Mouse (Mus musculus) c-Kit-negative CD71-positive TER-119-positive erythroid progenitor cells, embryonic 14.5 days (primary cell): ENCODE measurements around the gene Mobp.

Experiments used
- DNase-seq: peaks from one replicate; pipeline ENCODE4 v3.0.0-alpha.2; 2013; ENCODE audit warnings: low read depth, low spot score

Gene Mobp

DNA sequence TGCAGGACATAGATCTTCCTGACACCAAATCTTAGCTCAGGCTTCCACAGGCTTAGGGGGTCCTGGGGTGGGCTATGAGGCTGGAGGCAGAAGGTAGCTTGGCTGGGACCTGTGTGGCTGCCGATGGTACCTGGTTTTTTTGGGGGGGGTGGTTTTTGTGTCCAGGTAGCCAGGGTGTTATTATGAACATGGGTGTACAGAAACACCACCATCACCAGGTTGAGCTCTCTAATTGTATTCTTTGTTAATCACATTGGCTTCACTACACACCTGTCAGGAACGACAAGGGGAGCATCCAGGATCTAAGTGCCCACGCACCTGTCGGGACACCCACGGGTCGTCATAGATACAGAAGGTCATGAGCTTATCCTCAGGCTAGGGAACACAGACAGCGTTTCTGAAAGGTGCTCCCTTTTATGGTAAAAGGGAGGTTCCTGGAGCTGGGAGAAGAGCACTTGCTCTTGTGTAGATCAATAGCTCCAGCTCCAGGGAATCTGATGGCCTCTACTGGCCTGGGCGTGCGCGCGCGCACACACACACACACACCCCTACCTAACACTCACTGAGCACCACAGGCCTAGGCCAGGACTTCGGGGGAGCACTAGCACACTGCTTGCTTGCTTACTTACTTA is 14.9 kb upstream of the Mobp start:
- DNase-seq, result no peak

DNA sequence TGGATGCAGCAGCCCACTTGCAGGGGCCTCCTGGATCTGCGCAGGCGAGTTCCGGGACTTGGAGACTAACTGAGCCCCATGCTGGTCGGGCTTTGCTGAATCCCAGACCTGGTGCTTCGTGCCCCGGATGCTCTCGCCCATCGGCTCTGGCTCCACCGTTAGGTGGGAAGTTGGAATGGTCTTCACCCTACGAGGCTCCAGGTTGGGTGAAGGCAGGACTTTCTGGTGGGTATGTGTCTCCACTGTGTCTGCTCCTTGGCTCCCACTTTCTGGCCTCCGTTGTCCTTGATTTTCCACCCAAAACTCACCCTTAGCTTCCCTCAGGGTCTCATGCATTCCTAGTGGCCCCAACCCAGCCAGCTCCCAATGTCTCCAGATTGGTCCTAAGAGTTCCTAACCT is 14.1 kb upstream of the Mobp start:
- no peak for DNase-seq

DNA sequence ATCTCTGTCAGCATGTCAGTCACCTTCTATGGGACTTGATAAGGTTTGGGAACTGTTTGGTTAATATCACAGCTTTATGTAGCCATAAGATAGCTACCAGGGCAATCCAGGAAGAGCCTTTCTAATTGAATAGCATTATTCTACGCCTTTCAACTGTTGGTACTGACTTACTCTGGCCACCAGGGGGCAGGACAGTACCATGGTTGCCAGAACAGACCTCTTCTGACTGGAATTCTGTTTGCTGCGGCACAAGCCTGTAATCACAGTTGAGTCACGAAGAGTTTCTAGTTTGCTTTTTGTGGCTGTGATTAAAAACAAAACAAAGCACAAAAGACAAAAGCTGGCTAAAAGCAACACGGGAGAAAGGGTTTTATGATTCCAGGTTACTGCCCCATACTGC is 8.9 kb upstream of the Mobp start:
- peak; percentile 53 for DNase-seq

DNA sequence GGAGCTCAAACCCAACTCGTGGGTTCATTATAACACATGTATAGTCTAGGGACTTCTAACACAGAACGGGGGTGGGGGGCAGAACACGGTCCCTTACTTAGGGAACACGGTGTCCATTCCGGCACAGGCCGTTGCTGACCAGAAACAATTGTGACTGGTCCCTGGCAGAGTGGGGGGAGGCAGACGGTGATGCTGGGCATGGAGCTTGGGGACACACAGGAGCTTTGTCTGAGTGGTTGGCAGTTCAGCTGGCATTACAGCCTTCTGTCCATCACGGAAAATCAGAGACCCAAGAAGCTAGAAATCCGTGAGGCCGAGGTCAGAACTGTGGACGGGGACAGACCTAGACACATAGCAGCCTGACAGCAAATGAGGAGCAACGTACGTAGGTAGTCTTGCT is 5.0 kb upstream of the Mobp start:
- DNase-seq, result no peak

DNA sequence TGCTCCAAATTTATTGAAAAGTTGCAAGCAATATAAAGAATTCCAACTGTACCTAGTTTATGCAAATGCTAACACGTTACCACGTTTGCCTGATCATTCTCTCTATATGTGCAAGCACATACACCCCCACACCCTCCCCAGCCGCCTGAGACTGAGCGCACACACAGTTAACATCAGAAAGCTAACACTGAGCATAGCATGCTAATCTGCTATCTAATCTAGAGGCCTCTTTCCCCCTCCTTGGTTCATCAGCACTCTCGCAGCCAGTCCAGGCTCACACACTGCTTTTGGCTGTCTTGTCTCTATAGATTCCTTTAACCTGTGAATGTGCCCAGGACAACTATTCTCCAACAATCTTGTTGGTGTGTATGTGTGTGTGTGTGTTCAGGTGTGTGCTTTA is 1.6 kb downstream of the Mobp start:
- no peak for DNase-seq

DNA sequence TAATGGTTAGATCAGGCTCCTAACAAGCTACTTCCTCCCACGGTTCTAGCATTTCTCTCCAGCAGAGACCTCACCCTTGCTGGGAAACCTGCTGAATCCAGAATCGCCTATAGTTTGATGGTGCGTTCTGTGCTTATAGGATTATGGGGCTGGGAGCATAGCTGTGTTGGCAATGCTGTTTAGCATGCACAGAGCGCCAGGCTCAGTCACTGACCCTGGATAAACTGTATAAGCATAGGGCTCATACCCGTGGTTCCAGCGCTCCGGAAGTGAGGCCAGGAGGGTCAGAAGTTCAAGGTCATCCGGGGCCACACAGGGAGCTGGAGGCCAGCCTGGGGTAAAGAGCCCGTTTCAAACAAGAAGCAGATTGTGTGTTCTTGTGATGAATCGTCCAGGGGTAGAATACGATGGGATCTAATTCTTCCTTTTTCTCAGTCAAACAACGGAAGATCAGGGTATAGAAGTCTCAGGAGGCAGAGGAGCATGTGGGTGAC is 2.4 kb downstream of the Mobp start:
- no peak for DNase-seq

DNA sequence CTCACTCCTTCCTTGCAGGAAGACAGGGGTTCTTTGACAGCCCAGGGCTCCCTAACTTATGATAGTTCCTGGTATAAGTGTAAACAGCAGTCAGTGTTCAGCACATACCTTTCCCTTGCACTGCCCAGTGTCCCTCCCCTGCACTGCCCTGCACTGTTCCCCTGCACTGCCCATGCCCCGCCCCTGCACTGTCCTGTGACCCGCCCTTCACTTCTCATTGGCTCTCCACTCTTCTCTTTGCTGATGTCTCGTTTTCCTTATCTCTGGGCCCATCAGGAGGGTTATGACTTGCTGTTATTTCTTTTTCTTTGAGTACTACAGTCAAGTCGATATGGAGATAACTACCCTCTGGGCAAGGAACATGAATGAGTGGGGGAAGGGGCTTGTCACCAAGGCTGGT is 8.5 kb downstream of the Mobp start:
- DNase-seq, result no peak

DNA sequence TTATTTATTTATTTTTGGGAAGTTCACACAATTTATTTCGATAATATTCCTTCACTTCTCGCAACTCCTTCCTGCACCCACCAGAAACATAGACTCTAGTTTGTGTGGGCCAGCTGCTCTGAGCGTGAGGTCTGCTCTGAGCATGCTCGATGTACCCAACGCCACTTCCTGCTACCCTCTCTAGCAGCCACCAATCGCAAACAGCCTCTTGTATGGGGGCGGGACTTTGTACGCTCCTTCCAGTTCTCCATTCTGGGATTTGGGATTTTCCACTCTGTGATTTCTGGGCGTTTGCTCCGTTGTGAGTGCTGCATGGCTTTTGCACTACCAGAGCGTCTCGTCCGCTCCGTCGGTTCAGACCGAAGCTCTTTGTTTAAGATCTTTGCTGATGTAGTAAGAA is 14.4 kb downstream of the Mobp start:
- no peak for DNase-seq

DNA sequence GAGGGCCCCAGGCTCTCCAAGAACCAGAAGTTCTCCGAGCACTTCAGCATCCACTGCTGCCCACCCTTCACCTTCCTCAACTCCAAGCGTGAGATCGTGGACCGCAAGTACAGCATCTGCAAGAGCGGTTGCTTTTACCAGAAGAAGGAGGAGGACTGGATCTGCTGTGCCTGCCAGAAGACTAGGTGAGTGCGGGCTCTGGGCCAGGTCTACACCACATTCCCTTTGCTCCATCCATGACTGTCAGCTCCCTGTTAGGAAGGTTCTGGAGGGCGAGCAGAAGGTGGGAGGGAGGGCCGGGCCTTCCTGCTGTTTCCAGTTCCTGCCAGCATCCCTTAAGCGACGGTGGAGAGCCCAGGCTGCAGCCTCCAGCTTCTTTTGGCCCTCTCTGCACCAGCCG is 18.3 kb downstream of the Mobp start:
- no peak for DNase-seq

DNA sequence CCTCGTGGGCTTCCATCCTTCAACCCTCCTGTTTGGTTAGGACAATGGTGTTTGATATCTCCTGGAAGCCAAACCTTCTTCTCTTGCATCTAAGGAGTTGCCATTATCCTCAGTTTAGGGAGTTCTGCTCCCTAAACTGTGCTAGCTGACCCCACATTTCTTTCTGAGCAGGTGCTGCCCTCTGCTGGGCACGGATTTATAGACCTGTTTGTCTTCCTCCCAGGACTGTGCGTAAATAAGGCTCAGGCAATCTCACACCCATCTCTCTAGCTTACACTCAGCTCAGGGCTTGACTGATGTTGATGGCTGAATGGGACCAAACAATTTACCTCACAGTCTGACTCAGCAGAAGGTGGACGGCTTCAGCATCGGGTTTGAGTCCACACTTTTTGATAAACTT is 21.8 kb downstream of the Mobp start:
- DNase-seq, result peak; percentile 41

DNA sequence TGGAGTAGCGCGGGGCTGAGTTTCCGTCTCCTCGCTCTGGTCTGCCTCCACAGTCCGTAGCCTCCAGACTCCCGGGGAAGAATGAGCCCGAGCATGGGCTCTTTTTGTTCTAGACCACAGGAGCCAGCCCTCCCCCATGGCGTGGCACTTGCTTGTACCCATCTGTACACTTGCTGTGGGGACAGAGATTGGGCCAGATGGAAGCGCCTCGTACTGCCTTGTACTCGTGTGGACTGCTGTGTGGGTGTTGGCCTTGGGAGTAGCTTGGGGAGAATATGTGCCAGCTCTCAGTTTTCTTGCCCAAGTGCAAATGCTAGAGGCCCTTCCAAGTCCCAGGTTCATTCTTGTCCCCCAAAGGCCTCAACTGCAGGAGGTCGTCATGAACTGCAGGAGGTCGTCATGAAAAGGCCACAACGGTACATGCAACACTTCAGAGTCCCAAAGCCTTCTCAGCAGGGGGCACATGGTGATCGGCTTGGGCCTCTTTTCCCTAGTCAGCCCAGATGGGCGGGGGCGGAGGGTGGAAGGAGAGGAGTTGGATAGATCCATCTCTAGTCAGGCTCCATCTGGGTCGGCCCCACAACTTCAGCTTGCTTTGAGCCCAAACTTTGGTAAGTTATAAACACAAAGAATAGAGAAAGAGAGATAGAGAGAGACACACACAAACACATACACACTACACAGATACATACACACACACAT is 25.1 kb downstream of the Mobp start:
- DNase-seq, result no peak

DNA sequence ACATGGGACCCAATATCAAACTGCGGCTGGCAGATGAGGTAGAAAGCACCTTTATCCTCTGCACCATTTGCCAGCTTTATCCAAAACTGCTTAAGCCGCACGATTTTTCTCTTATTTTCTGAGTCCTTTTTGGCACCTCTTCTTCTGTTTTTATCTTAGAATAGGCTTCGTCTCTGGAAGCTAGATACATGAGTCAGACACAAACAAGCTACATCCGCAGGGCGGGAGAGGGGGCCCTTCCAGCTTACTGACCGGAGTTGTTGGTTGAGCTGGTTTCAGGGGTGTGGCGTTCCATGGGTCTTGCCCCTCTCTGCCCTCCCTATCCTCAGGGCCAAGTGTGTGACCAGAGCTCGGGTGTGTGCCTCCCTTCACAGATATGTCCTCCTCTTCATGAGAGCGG is 29.3 kb downstream of the Mobp start:
- DNase-seq, result no peak

DNA sequence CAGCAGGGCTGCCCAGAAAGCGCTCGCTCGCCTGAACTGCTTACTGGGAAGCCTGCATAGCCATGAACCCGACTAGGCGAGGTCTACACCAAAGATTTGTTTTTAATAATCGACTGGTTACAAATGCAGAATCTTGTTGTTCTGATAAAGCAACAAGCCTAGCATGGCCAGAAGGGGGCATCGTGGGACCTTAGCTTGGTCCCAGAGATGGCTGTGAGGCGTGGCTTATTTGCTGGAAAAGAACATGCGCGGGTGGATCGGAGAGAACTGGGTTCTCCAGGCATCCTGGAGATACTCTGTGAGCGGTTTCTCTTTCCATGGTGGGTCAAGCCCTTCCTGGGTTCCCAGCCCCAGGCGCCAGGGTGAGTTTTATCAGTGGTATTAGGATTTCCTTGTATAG is 35.0 kb downstream of the Mobp start:
- DNase-seq, result no peak

DNA sequence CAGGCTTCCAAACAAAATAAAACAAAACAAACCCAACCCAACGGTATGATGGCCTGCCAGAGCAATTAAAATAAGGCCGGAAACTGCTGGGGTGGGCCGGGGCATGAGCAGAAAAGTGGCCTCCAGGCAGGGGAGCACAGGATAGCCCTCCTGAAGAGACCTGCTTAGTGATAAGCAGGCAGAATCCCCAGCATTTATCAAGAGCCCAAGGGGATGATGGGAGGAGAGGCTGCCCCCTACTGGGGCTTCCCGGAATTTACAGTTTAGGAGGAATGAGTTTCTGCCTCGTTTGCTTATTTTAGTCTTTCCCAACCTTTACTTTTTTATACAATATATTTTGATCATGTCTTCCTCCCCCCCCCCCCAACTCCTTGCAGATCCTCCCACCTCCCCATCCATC is 37.3 kb downstream of the Mobp start:
- peak; percentile 8 for DNase-seq

DNA sequence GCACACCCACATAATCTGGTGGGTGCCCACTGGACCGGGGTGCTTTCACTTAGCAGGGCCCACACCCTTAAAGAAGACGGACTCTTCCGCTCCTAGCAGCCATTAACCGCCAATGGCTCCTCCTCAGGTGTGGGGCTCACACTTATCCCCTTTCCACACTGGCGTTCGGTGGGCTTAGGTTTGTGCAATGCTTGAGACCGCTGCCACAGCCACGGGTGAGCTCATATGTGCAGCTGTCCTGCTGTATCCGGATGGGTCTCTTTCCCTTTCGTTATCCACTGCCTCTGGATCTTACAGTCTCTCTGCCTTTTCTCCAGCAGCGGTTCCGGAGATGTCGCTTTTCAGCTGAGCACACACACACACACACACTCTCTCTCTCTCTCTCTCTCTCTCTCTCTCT is 41.4 kb downstream of the Mobp start:
- no peak for DNase-seq

DNA sequence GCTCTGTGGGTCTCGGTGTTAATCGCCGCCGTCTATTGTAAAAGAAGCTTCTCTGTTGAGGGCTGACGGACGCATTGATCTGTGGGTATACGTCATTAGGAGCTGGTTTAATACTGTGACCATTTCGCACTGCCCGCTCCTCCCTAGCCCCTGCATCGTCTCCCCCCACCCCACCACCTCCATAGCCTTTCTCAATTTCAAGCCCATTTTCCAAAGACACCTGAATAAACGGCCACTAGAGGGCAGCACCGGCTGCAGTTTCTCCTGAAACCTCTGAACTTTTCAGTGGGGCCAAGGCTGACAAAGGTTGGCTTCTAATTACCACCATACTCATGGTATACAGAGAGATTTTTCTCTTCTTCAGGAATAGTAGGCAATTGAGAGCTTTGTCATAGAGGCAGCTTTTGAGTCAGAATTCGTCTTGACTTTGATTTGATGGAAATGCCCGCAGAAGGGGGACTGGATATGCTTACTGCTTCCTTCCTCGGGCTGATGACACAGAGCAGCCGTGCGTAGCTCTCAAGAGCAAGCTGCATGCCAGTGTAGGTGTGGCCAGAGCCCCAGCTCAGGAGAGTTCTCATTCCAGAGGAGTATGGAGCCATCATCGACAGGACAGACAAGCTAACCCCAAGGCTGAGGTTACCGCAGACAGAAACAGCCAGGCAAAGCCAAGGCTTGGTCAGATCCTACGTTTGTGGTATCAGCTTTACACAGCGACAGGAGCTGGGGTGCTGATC is 42.0 kb downstream of the Mobp start:
- peak; percentile 36 for DNase-seq

DNA sequence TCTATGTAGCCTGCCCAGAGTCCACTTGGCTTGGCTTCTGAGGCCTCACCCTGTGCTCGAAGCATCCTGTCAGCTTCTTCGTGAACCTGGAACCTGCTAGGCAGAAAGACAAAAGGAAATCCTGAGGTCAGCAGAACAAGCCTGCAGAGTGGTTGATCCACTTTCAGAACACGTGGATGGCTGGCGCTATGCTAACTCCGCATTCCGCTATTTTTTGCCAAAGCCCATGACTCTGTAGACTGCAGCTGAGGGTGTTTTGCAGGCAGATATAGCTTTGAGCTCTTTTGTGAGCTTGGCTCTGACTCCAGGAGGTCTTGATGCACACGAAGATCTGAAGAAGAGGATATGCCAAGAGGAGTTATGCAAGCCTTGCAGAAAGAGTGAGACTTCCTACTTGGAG is 43.2 kb downstream of the Mobp start:
- DNase-seq, result no peak

DNA sequence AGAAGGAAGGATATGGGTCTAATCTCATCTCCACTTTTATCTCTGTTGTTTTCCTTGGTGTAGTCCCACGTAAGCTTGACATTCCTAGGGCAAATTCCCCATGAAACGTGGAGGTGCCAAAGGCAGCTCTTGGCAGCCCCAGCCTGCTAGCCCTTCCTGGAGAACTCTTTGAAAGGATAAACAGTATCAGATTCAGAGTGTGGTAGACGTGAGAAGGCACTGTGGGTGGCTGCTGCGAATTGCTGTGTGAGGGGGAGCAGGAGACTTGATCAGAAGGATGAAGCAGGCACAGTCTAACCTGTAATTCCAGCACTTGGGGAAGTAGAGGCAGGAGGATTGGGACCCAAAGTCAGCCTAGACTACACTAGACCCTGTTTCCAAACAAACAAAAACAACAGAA is 51.4 kb downstream of the Mobp start:
- no peak for DNase-seq

DNA sequence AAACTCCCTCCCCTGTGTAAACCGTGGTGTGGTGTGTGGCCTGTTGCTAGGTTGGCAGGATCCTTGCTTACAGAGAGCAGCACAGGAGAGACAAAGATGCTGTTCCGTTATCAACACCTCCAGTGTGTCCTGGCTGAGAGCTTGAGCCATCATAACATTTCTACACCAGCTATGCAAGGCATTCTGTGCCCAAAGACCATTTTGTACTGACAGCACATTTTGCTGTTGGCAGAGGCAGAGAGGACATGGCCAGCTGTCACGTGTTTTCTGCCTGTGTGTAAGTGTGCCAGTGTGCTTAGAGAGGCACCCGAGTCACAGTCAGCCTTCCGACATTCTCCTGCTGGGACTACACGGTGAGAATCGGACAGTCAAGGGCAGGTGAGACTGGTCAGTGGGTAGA is 52.2 kb downstream of the Mobp start:
- no peak for DNase-seq

DNA sequence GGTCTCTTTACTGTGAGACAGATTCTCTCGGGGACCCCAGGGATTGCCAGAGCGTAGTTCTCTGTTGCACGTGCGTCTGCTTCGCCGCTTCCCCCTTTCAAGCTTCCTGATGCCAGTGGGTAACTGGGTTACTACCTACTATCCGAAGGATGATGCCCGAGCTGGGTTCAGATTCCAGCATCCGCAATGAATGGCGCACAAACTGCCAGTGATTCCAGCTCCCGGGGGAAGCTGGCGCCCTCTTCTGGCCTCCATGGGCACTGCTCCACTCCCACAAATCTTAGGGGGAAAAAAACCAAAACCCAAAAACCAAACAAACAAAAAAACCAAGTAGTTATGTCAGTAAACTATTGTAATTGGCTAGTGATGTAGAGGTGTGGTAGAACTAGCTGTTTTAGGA is 53.2 kb downstream of the Mobp start:
- DNase-seq, result no peak

DNA sequence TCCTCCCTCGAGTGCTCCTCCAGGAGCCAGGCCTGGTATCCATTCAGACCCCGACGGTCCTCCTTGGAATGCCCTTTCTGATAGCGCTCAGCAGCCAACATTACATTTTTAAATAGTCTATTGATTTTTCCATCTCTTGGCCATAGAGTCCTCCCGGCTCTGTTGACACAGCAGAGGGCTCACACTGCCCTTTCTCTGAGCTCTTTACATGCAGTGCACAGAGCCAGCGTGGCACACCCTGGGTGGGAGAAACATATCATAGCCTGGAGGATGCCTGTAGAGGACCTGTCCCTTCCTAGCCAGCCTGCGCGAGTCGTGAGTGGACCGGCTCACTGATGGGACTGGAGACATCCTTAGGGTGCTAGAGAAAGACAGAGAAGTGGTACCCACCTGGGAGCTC is 54.4 kb downstream of the Mobp start:
- no peak for DNase-seq

DNA sequence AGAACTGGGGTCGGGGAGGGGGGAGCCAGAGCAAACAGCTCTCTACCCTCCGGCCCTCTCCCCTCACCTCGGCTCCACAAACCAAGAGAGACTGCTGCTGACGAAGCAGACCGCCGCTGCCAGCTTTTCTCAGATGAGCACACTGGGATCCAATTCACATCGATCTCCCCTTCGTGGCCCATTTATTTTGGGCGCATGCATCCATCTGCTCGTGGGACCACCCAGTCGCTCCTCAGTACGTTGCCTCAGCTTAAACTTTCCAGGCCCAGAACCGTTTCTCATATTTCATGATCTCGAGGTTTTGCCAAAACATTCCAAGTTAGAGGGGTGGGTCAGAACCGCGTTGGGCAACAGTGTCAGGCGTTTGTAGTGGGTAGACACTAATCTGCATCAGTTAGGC is 57.4 kb downstream of the Mobp start:
- no peak for DNase-seq

DNA sequence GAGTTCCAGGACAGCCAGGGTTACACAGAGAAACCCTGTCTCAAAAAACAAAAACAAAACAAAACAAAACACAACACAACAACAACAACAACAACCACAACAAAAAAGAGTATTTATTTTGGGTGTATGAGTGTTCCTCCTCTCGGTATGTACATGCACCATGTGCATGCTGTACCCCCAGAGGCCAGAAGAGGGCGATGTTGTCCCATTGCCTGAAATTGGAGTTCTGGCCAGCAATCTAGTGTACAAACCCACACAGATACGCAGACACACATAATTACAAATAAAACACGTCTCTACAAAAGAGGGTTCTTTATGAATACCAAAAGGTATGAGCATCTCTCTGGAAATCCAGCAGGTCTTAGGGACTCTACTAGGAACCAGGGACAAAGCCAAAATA is 60.6 kb downstream of the Mobp start:
- DNase-seq, result no peak
